Mouse (Mus musculus): ENCODE measurements at regions not wholly inside any gene's neighbourhood (a gene's known extent, or its start where the extent isn't known, plus 50 kb on each side); places are given as distances from the start of the nearest gene placed in this dataset.

GRCm38 (mm10) chr19:59636271-59636670 is 178.1 kb downstream of the Emx2 start:
- TF ChIP-seq ETS1 (conservative IDR thresholded peaks at IDR 0.05; ENCODE audit: low read depth, low read length) (no peak), USF1 (IDR thresholded peaks at IDR 0.05; ENCODE audit: low read depth, low read length) (no peak), POLR2A (IDR thresholded peaks at IDR 0.05; ENCODE audit: low read depth, low read length) (no peak), ELF1 (IDR thresholded peaks at IDR 0.05; ENCODE audit: low read depth, low read length) (no peak)
